Mouse (Mus musculus): ENCODE data around the gene Prcp. TPM values are rescaled to one million over a fixed set of nuclear protein-coding genes. Genes with fewer than 3 reads are reported as not detected.
"Not testable (repeated sequence)": the region's sequence is repeated elsewhere in the genome, so short reads cannot be mapped to it uniquely, and the experiment has no call there.

The Prcp gene
- polyA plus RNA-seq, 1 experiment from 2014 or later, result 14.5 TPM

DNA sequence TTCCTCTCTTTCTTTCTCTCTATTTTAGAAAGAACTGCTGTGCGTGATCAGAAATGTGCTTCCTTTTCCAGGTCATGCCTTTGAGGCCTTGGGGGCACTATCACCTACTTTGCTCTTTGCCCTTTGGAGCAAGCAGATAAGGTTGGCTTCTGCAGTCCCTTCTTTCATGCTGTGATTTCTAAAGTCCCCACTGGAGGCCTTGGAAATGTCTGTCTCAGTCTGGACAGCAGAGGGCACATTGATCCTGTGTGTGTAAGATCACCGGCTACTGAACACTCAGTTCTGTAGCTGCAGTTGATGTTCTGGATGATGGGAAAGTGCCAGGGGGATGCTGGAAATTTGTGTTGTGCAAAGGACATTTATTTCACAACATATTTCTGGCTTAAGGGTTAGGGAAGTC is 22.8 kb downstream of the Prcp start:
- H3K36me3 ChIP-seq (ENCODE audit: control insufficient read depth, insufficient read depth, low read length), result no peaks in the 10 kb centered on the region
- ATAC-seq, result no peak
- 67% methylated on average over 2 of the region's 2 CpGs for WGBS
- DNase-seq (ENCODE audit: low spot score), result peak; percentile 37
- H3K27ac ChIP-seq (ENCODE audit: low read depth, low read length), result no peak overlapping the region
- peaks cover 4% of the 10 kb centered on the region; the same call in 1 of the 2 replicates for H3K9me3 ChIP-seq (replicated peaks; ENCODE audit: control insufficient read depth, low read length)
- H3K4me3 ChIP-seq (ENCODE audit: low read depth, low read length), result no peak overlapping the region
- H3K4me2 ChIP-seq (ENCODE audit: low read length), result no peak overlapping the region
- H3K27me3 ChIP-seq (replicated peaks; ENCODE audit: control insufficient read depth, insufficient read depth, low read length), result no peaks in the 10 kb centered on the region
- no peak overlapping the region for H3K9ac ChIP-seq (ENCODE audit: low read length)
- no peaks in the 10 kb centered on the region for H3K4me1 ChIP-seq (ENCODE audit: control insufficient read depth, insufficient read depth, low read length)

DNA sequence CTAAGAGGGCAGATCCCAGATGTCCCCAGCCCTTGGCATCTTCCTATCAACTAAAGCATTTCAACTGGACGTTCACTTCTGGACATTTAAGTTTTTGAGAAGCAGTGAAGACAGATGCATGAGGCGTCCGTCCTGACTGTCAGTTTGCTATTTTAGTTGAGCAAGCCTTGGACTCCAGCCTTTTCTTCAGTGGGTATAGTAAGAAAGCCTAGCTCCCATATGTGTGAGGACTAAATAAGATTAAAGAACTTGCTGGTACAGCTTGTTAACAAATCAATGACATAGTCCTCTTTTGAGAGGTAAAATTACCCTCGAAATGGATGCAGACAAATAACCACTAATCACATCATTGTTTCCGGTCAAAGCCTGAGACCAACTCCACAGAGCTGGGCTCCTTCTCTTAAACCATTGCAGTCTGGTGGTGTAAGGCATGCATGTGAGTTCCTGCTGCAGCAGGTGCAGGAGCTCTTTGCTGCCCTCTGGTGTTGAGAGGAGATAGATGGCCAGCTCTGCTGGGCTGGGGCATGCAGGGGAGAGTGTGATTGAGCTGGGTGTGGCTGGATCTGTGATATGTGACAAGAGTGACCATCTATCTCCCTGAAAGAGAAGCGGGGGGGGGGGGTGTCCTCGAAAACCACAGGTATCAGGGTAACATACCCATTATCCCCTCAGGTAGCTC is 29.2 kb downstream of the Prcp start:
- Histone ChIP-seq H3K9me3 (replicated peaks; ENCODE audit: control insufficient read depth, low read length) (no peaks in the 10 kb centered on the region), H3K9ac (ENCODE audit: low read length) (no peak overlapping the region), H3K4me2 (ENCODE audit: low read length) (no peak overlapping the region), H3K4me3 (ENCODE audit: low read depth, low read length) (no peak overlapping the region), H3K27me3 (replicated peaks; ENCODE audit: control insufficient read depth, insufficient read depth, low read length) (no peaks in the 10 kb centered on the region), H3K27ac (ENCODE audit: low read depth, low read length) (no peak overlapping the region), H3K36me3 (ENCODE audit: control insufficient read depth, insufficient read depth, low read length) (no peaks in the 10 kb centered on the region), H3K4me1 (ENCODE audit: control insufficient read depth, insufficient read depth, low read length) (no peaks in the 10 kb centered on the region)
- peak; percentile 98 for ATAC-seq
- WGBS, result 38% methylated on average over 7 of the region's 7 CpGs
- DNase-seq (ENCODE audit: low spot score), result peak; percentile 81

GRCm38 (mm10) chr7:92904285-92904684 is 30.0 kb downstream of the Prcp start:
- 51% methylated on average over 7 of the region's 7 CpGs for WGBS
- not testable (repeated sequence) for H3K27ac ChIP-seq (ENCODE audit: low read depth, low read length)

GRCm38 (mm10) chr7:92920172-92920856 is 46.0 kb downstream of the Prcp start:
- DNase-seq (ENCODE audit: low spot score) (no peak), ATAC-seq (no peak)
- Histone ChIP-seq H3K9me3 (replicated peaks; ENCODE audit: control insufficient read depth, low read length) (no peaks in the 10 kb centered on the region), H3K27ac (ENCODE audit: low read depth, low read length) (no peak overlapping the region), H3K27me3 (replicated peaks; ENCODE audit: control insufficient read depth, insufficient read depth, low read length) (no peaks in the 10 kb centered on the region), H3K4me2 (ENCODE audit: low read length) (no peak overlapping the region), H3K36me3 (ENCODE audit: control insufficient read depth, insufficient read depth, low read length) (no peaks in the 10 kb centered on the region), H3K4me3 (ENCODE audit: low read depth, low read length) (no peak overlapping the region), H3K9ac (ENCODE audit: low read length) (no peak overlapping the region), H3K4me1 (ENCODE audit: control insufficient read depth, insufficient read depth, low read length) (no peaks in the 10 kb centered on the region)
- 75% methylated on average over 6 of the region's 6 CpGs for WGBS

More at GRCm38 (mm10) chr7:92904285-92904684, 30.0 kb downstream of the Prcp start:
- not testable (repeated sequence) for DNase-seq (ENCODE audit: low spot score); H3K27me3 ChIP-seq (replicated peaks; ENCODE audit: control insufficient read depth, insufficient read depth, low read length); H3K36me3 ChIP-seq (ENCODE audit: control insufficient read depth, insufficient read depth, low read length); H3K9me3 ChIP-seq (replicated peaks; ENCODE audit: control insufficient read depth, low read length); H3K4me3 ChIP-seq (ENCODE audit: low read depth, low read length); H3K4me1 ChIP-seq (ENCODE audit: control insufficient read depth, insufficient read depth, low read length); H3K4me2 ChIP-seq (ENCODE audit: low read length); H3K9ac ChIP-seq (ENCODE audit: low read length)
- ATAC-seq, result peak; percentile 14; the same call in 1 of the 2 replicates

DNA sequence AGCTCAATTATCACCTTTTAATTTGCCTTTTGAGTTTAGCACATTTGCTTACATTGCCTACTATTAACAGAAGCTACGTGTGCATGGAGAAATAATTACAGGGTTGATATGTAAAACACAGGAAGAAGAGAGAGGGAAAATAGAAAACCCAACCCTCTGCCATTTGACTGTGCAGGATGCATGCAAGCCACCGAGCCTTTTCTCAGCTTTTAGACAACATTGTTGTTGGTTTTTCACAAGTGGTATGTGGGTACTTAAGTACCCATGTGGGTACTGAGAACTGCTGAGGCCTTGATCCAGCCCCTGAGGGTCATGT is 46.5 kb downstream of the Prcp start:
- ATAC-seq (no peak), DNase-seq (ENCODE audit: low spot score) (peak; percentile 33)
- Histone ChIP-seq H3K9ac (ENCODE audit: low read length) (no peak overlapping the region), H3K36me3 (ENCODE audit: control insufficient read depth, insufficient read depth, low read length) (no peaks in the 10 kb centered on the region), H3K27me3 (replicated peaks; ENCODE audit: control insufficient read depth, insufficient read depth, low read length) (no peaks in the 10 kb centered on the region), H3K4me2 (ENCODE audit: low read length) (no peak overlapping the region), H3K4me1 (ENCODE audit: control insufficient read depth, insufficient read depth, low read length) (no peaks in the 10 kb centered on the region), H3K4me3 (ENCODE audit: low read depth, low read length) (no peak overlapping the region), H3K9me3 (replicated peaks; ENCODE audit: control insufficient read depth, low read length) (no peaks in the 10 kb centered on the region), H3K27ac (ENCODE audit: low read depth, low read length) (no peak overlapping the region)
- 70% methylated on average over 2 of the region's 2 CpGs for WGBS

DNA sequence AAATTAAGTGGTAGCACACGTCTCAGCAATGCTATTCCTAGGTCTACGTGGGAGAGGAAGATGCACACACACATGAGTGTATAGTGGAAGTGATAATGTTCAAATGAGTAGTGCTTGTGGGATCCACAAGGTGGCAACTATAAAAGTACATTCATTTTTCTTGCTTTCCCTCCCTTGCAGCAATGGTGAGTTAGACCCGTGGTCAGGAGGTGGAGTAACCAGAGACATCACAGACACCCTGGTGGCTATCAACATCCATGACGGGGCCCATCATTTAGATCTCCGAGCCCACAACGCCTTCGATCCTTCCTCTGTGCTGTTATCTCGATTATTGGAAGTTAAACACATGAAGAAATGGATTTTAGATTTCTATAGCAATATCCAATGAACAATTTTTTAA is 58.5 kb downstream of the Prcp start:
- ATAC-seq (no peak), DNase-seq (ENCODE audit: low spot score) (no peak)
- WGBS, result 90% methylated on average over 8 of the region's 8 CpGs
- H3K9me3 ChIP-seq (replicated peaks; ENCODE audit: control insufficient read depth, low read length), result no peaks in the 10 kb centered on the region
- H3K9ac ChIP-seq (ENCODE audit: low read length), result no peak overlapping the region
- no peak overlapping the region for H3K4me2 ChIP-seq (ENCODE audit: low read length)
- no peaks in the 10 kb centered on the region for H3K4me1 ChIP-seq (ENCODE audit: control insufficient read depth, insufficient read depth, low read length)
- H3K27me3 ChIP-seq (replicated peaks; ENCODE audit: control insufficient read depth, insufficient read depth, low read length), result no peaks in the 10 kb centered on the region
- no peak overlapping the region for H3K27ac ChIP-seq (ENCODE audit: low read depth, low read length)
- no peak overlapping the region for H3K4me3 ChIP-seq (ENCODE audit: low read depth, low read length)
- H3K36me3 ChIP-seq (ENCODE audit: control insufficient read depth, insufficient read depth, low read length), result no peaks in the 10 kb centered on the region

- not testable (repeated sequence) for H3K9me3 ChIP-seq (replicated peaks; ENCODE audit: control insufficient read depth, low read length)
- peak; percentile 54; the same call in 1 of the 2 replicates for ATAC-seq
- DNase-seq (ENCODE audit: low spot score), result peak; percentile 39
These were observed 59.2 kb downstream of the Prcp start for GRCm38 (mm10) chr7:92933308-92933948.

GRCm38 (mm10) chr7:92936747-92937146 is 62.5 kb downstream of the Prcp start:
- Histone ChIP-seq H3K36me3 (ENCODE audit: control insufficient read depth, insufficient read depth, low read length) (no peaks in the 10 kb centered on the region), H3K4me2 (ENCODE audit: low read length) (no peak overlapping the region), H3K4me1 (ENCODE audit: control insufficient read depth, insufficient read depth, low read length) (no peaks in the 10 kb centered on the region), H3K4me3 (ENCODE audit: low read depth, low read length) (no peak overlapping the region), H3K9me3 (replicated peaks; ENCODE audit: control insufficient read depth, low read length) (no peaks in the 10 kb centered on the region), H3K27ac (ENCODE audit: low read depth, low read length) (no peak overlapping the region), H3K27me3 (replicated peaks; ENCODE audit: control insufficient read depth, insufficient read depth, low read length) (no peaks in the 10 kb centered on the region), H3K9ac (ENCODE audit: low read length) (no peak overlapping the region)
- no peak for ATAC-seq
- no peak for DNase-seq (ENCODE audit: low spot score)
- 16% methylated on average over 5 of the region's 5 CpGs for WGBS

More at GRCm38 (mm10) chr7:92933308-92933948, 59.2 kb downstream of the Prcp start:
- not testable (repeated sequence) for H3K9ac ChIP-seq (ENCODE audit: low read length); H3K4me1 ChIP-seq (ENCODE audit: control insufficient read depth, insufficient read depth, low read length); H3K27ac ChIP-seq (ENCODE audit: low read depth, low read length); H3K27me3 ChIP-seq (replicated peaks; ENCODE audit: control insufficient read depth, insufficient read depth, low read length); H3K36me3 ChIP-seq (ENCODE audit: control insufficient read depth, insufficient read depth, low read length); H3K4me2 ChIP-seq (ENCODE audit: low read length); H3K4me3 ChIP-seq (ENCODE audit: low read depth, low read length)
- 50% methylated on average over 4 of the region's 4 CpGs for WGBS

DNA sequence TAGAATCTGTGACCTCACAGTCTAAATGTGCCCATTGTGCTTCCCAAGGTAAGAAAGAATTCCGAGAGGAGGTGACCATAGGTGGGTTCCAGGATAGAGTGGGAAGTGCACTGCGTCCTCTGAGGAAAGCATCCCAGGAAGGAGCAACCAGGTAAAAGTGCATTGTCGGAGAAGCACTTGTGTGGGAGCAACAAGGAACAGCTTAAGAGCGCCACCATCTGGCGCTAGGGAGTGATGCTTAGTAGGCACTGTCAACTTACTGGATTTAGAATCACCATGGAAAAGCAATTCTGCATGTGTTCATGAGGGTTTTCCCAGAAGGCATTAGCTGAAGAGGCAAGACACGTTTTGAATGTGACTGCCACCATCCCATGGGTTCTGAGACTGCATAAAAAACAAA is 63.7 kb downstream of the Prcp start:
- Histone ChIP-seq H3K27me3 (replicated peaks; ENCODE audit: control insufficient read depth, insufficient read depth, low read length) (no peaks in the 10 kb centered on the region), H3K9me3 (replicated peaks; ENCODE audit: control insufficient read depth, low read length) (no peaks in the 10 kb centered on the region), H3K4me3 (ENCODE audit: low read depth, low read length) (no peak overlapping the region), H3K4me2 (ENCODE audit: low read length) (no peak overlapping the region), H3K9ac (ENCODE audit: low read length) (no peak overlapping the region), H3K4me1 (ENCODE audit: control insufficient read depth, insufficient read depth, low read length) (no peaks in the 10 kb centered on the region), H3K36me3 (ENCODE audit: control insufficient read depth, insufficient read depth, low read length) (no peaks in the 10 kb centered on the region), H3K27ac (ENCODE audit: low read depth, low read length) (no peak overlapping the region)
- DNase-seq (ENCODE audit: low spot score), result peak; percentile 32
- ATAC-seq, result no peak
- WGBS, result 26% methylated on average over 6 of the region's 6 CpGs

Measured in forebrain, embryonic 14.5 days (tissue).